Mouse (Mus musculus) hindbrain, embryonic 10.5 days (tissue): ENCODE data around the gene Gm5105. TPM values are rescaled to one million over a fixed set of nuclear protein-coding genes. Genes with fewer than 3 reads are reported as not detected.

Experiments used
- DNase-seq: peaks from one replicate; pipeline ENCODE4 v3.0.0-alpha.2; 2017; ENCODE audit warnings: low spot score
- H3K27ac ChIP-seq: fragments of 300-500 bp; sonication (generic); 2 replicates; pipeline ENCODE4 v1.5.1; 2016; ENCODE audit warnings: mild to moderate bottlenecking, moderate library complexity
- H3K27me3 ChIP-seq: fragments of 300-500 bp; sonication (generic); 2 replicates; pipeline ENCODE4 v1.6.1; 2016; ENCODE audit warnings: mild to moderate bottlenecking; ENCODE audit not compliant: poor library complexity, insufficient read depth, severe bottlenecking
- H3K36me3 ChIP-seq: fragments of 300-500 bp; sonication (generic); 2 replicates; pipeline ENCODE4 v1.6.1; 2016; ENCODE audit warnings: mild to moderate bottlenecking, moderate library complexity
- H3K4me1 ChIP-seq: fragments of 300-500 bp; sonication (generic); replicated peaks from 2 replicates; pipeline ENCODE4 v1.6.1; 2016; ENCODE audit warnings: mild to moderate bottlenecking
- H3K4me3 ChIP-seq: fragments of 300-500 bp; sonication (generic); 2 replicates; pipeline ENCODE4 v1.5.1; 2016; ENCODE audit warnings: mild to moderate bottlenecking, moderate library complexity
- H3K9me3 ChIP-seq: fragments of 300-500 bp; sonication (generic); 2 replicates; pipeline ENCODE4 v1.6.1; 2016; ENCODE audit warnings: mild to moderate bottlenecking, moderate library complexity
- WGBS: fragments of 180-500 bp; shearing (Covaris S2); methylation state at CpG from one replicate; pipeline ENCODE4 v1.1.7; 2016; 5-methylcytosine and 5-hydroxymethylcytosine counted together
- polyA plus RNA-seq: library from polyadenylated mRNA; unstranded; fragments of >200 nt; fragmentation: Nextera tagmentation; extraction: Ambion mirVana; gene quantifications from 2 replicates; pipeline ENCODE4 v1.2.1, GENCODE M21; 2016

Gene Gm5105
- not detected in 2 replicates for polyA plus RNA-seq

- WGBS: 92% methylated on average over 12 of the region's 12 CpGs
- no peak for DNase-seq
- no peaks in the 10 kb centered on the region for H3K9me3 ChIP-seq
- H3K4me3 ChIP-seq: no peak within 1 kb of the TSS
- peak within 1 kb of the TSS; percentile 79 for H3K27ac ChIP-seq
- H3K4me1 ChIP-seq: peaks cover 51% of the 10 kb centered on the region
- peaks cover 16% of the 10 kb centered on the region; the same call in 1 of the 2 replicates for H3K27me3 ChIP-seq
- H3K36me3 ChIP-seq: no peaks in the 10 kb centered on the region
These were observed at the start of gene Gm5105 for GRCm38 (mm10) chr3:138067288-138067687. Gene Gm5105, minus strand, starts transcription at chr3:138067388.

- 95% methylated on average over 4 of the region's 4 CpGs for WGBS
- Histone ChIP-seq H3K36me3 (no peaks in the 10 kb centered on the region), H3K9me3 (no peaks in the 10 kb centered on the region), H3K27me3 (no peaks in the 10 kb centered on the region), H3K4me1 (no peaks in the 10 kb centered on the region), H3K4me3 (no peak overlapping the region), H3K27ac (no peak overlapping the region)
- no peak for DNase-seq
These were observed 49.7 kb upstream of the Gm5105 start for GRCm38 (mm10) chr3:138116871-138117270.

GRCm38 (mm10) chr3:138114106-138114505, 46.9 kb upstream of the Gm5105 start:
- Histone ChIP-seq H3K36me3 (0 out of 2 replicates have a peak, but pooled peaks cover 5% of the 10 kb centered on the region), H3K4me3 (no peak overlapping the region), H3K4me1 (no peaks in the 10 kb centered on the region), H3K9me3 (no peaks in the 10 kb centered on the region), H3K27ac (no peak overlapping the region), H3K27me3 (no peaks in the 10 kb centered on the region)
- DNase-seq: no peak
- 85% methylated on average over 17 of the region's 17 CpGs for WGBS

- no peaks in the 10 kb centered on the region for H3K9me3 ChIP-seq
- H3K36me3 ChIP-seq: 0 out of 2 replicates have a peak, but pooled peaks cover 5% of the 10 kb centered on the region
- no peaks in the 10 kb centered on the region for H3K27me3 ChIP-seq
- no peak overlapping the region for H3K27ac ChIP-seq
- DNase-seq: no peak
- 92% methylated on average over 19 of the region's 19 CpGs for WGBS
- H3K4me3 ChIP-seq: no peak overlapping the region
- H3K4me1 ChIP-seq: no peaks in the 10 kb centered on the region
These were observed 44.0 kb upstream of the Gm5105 start for GRCm38 (mm10) chr3:138110910-138111782.

GRCm38 (mm10) chr3:138106887-138107286, 39.7 kb upstream of the Gm5105 start:
- Histone ChIP-seq H3K4me1 (no peaks in the 10 kb centered on the region), H3K36me3 (0 out of 2 replicates have a peak, but pooled peaks cover 5% of the 10 kb centered on the region), H3K27me3 (no peaks in the 10 kb centered on the region), H3K4me3 (no peak overlapping the region), H3K9me3 (no peaks in the 10 kb centered on the region), H3K27ac (no peak overlapping the region)
- 93% methylated on average over 10 of the region's 10 CpGs for WGBS
- DNase-seq: no peak

- Histone ChIP-seq H3K27me3 (no peaks in the 10 kb centered on the region), H3K36me3 (no peaks in the 10 kb centered on the region), H3K4me1 (no peaks in the 10 kb centered on the region), H3K4me3 (no peak overlapping the region), H3K9me3 (no peaks in the 10 kb centered on the region), H3K27ac (no peak overlapping the region)
- 75% methylated on average over 5 of the region's 5 CpGs for WGBS
- no peak for DNase-seq
These were observed 37.9 kb upstream of the Gm5105 start for GRCm38 (mm10) chr3:138105056-138105455.

GRCm38 (mm10) chr3:138103690-138104089, 36.5 kb upstream of the Gm5105 start:
- no peak for DNase-seq
- Histone ChIP-seq H3K4me1 (no peaks in the 10 kb centered on the region), H3K4me3 (no peak overlapping the region), H3K27ac (no peak overlapping the region), H3K9me3 (no peaks in the 10 kb centered on the region), H3K36me3 (no peaks in the 10 kb centered on the region), H3K27me3 (no peaks in the 10 kb centered on the region)
- 90% methylated on average over 4 of the region's 4 CpGs for WGBS

GRCm38 (mm10) chr3:138101936-138102335, 34.7 kb upstream of the Gm5105 start:
- Histone ChIP-seq H3K4me1 (peaks cover 10% of the 10 kb centered on the region; the same call in 1 of the 2 replicates), H3K36me3 (no peaks in the 10 kb centered on the region), H3K4me3 (no peak overlapping the region), H3K9me3 (no peaks in the 10 kb centered on the region), H3K27me3 (no peaks in the 10 kb centered on the region), H3K27ac (no peak overlapping the region)
- no peak for DNase-seq
- WGBS: 88% methylated on average over 4 of the region's 4 CpGs

- H3K27ac ChIP-seq: 0 out of 2 replicates have a peak overlapping the region, but pooled peaks have one; percentile 5
- H3K9me3 ChIP-seq: no peaks in the 10 kb centered on the region
- H3K4me1 ChIP-seq: peaks cover 12% of the 10 kb centered on the region; the same call in 1 of the 2 replicates
- DNase-seq: no peak
- no peaks in the 10 kb centered on the region for H3K27me3 ChIP-seq
- H3K36me3 ChIP-seq: 0 out of 2 replicates have a peak, but pooled peaks cover 5% of the 10 kb centered on the region
- WGBS: 78% methylated on average over 1 of the region's 1 CpGs
- H3K4me3 ChIP-seq: no peak overlapping the region
These were observed 30.5 kb upstream of the Gm5105 start for GRCm38 (mm10) chr3:138097718-138098117.

- no peak overlapping the region for H3K4me3 ChIP-seq
- H3K36me3 ChIP-seq: 0 out of 2 replicates have a peak, but pooled peaks cover 5% of the 10 kb centered on the region
- H3K27me3 ChIP-seq: no peaks in the 10 kb centered on the region
- no peak for DNase-seq
- 90% methylated on average over 19 of the region's 19 CpGs for WGBS
- H3K9me3 ChIP-seq: no peaks in the 10 kb centered on the region
- H3K27ac ChIP-seq: no peak overlapping the region; the same call in 1 of the 2 replicates
- peaks cover 12% of the 10 kb centered on the region; the same call in 1 of the 2 replicates for H3K4me1 ChIP-seq
These were observed 29.3 kb upstream of the Gm5105 start for GRCm38 (mm10) chr3:138096263-138097028.

GRCm38 (mm10) chr3:138095718-138096117, 28.5 kb upstream of the Gm5105 start:
- peaks cover 12% of the 10 kb centered on the region; the same call in 1 of the 2 replicates for H3K4me1 ChIP-seq
- no peaks in the 10 kb centered on the region for H3K9me3 ChIP-seq
- DNase-seq: no peak
- no peak overlapping the region for H3K4me3 ChIP-seq
- H3K36me3 ChIP-seq: 0 out of 2 replicates have a peak, but pooled peaks cover 5% of the 10 kb centered on the region
- no peak overlapping the region for H3K27ac ChIP-seq
- no peaks in the 10 kb centered on the region for H3K27me3 ChIP-seq
- WGBS: 82% methylated on average over 10 of the region's 10 CpGs

- no peak for DNase-seq
These were observed 28.1 kb upstream of the Gm5105 start for GRCm38 (mm10) chr3:138095301-138095700.

More at GRCm38 (mm10) chr3:138095301-138095700, 28.1 kb upstream of the Gm5105 start:
- H3K4me3 ChIP-seq: no peak overlapping the region
- no peak overlapping the region for H3K27ac ChIP-seq
- WGBS: 89% methylated on average over 3 of the region's 3 CpGs
- peaks cover 12% of the 10 kb centered on the region; the same call in 1 of the 2 replicates for H3K4me1 ChIP-seq
- no peaks in the 10 kb centered on the region for H3K9me3 ChIP-seq
- no peaks in the 10 kb centered on the region for H3K27me3 ChIP-seq
- H3K36me3 ChIP-seq: 0 out of 2 replicates have a peak, but pooled peaks cover 5% of the 10 kb centered on the region
